Mouse (Mus musculus): ENCODE data around the gene Kalrn. TPM values are rescaled to one million over a fixed set of nuclear protein-coding genes. Genes with fewer than 3 reads are reported as not detected.

Gene Kalrn
- polyA plus RNA-seq, 1 experiment from 2014 or later: 22.4 TPM

DNA sequence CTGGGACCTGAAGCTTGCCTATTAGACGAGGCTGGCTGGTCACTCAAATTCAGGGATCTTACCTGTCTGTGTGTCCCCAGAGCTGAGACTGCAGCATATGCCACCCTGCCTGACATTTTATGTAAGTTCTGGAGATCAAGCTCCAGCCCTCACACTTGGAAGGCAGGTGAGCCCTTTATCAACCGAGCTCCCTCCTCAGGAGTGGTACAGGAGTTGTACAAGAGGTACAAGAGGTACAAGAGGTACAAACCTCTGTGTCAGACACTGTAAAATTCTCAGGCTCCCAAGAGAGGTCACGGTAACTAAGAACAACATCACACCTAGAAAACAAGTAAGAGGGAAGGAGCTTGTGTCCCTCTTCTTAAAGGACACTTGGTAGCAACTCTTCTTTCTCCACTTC, 217.8 kb downstream of the Kalrn start:
- no peaks in the 10 kb centered on the region for H3K9me3 ChIP-seq (ENCODE audit: control insufficient read depth, low read length)
- H3K9ac ChIP-seq (ENCODE audit: low read length): no peak overlapping the region
- no peak for DNase-seq (ENCODE audit: low spot score)
- no peaks in the 10 kb centered on the region for H3K4me1 ChIP-seq (replicated peaks; ENCODE audit: control insufficient read depth, insufficient read depth, low read length)
- ATAC-seq (replicated peaks; ENCODE audit: low FRiP score): no peak
- H3K4me3 ChIP-seq (ENCODE audit: low read depth, low read length): no peak overlapping the region
- H3K27me3 ChIP-seq (ENCODE audit: control insufficient read depth, insufficient read depth, low read length): no peaks in the 10 kb centered on the region
- WGBS: 91% methylated on average over 3 of the region's 3 CpGs
- no peak overlapping the region for H3K27ac ChIP-seq (ENCODE audit: low read depth, low read length)
- no peaks in the 10 kb centered on the region; the same call in 1 of the 2 replicates for H3K36me3 ChIP-seq (ENCODE audit: control insufficient read depth, insufficient read depth, low read length)
- no peak overlapping the region for H3K4me2 ChIP-seq (ENCODE audit: low read depth, low read length, severe bottlenecking)

DNA sequence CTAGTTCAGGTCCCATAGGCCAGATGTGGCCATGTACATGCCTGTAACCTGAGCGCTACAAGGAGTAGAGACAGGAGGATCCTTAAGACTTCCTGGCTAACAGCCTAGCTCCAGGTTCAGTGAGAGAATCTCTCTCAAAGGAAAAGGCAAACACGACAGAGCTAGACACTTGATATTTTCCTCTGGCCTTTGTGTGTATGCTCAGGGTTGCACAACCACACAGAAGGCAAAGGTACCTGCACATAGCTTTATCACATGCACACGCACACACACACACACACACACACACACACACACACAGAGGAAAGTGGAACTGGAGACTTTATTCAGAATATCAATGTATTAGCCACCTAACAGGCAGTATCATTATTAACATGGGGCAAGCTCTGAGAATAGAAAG, 219.3 kb downstream of the Kalrn start:
- WGBS: 83% methylated on average over 3 of the region's 3 CpGs
- H3K27me3 ChIP-seq (ENCODE audit: control insufficient read depth, insufficient read depth, low read length): no peaks in the 10 kb centered on the region

DNA sequence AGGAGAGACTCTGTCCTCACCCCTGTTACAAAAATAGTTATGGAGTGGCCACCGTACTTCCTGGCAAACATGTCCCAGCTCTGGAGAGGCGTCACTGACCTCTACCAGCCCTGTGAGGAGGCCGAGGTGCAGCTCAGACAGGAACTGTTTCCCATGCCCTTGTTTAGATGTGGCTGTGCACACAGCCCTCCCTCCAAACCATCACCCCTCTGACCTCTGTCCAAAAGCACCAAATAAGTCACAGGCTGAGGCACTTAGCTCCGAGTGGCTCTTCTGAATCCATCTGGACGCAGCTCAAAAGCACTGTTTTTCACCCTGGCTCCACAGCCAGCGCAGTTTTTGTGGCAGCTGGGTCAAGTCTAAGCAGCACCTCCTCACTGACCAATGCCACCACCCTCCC, 220.6 kb downstream of the Kalrn start:
- Histone ChIP-seq H3K36me3 (ENCODE audit: control insufficient read depth, insufficient read depth, low read length) (no peaks in the 10 kb centered on the region; the same call in 1 of the 2 replicates), H3K9me3 (ENCODE audit: control insufficient read depth, low read length) (no peaks in the 10 kb centered on the region), H3K27me3 (ENCODE audit: control insufficient read depth, insufficient read depth, low read length) (no peaks in the 10 kb centered on the region), H3K4me2 (ENCODE audit: low read depth, low read length, severe bottlenecking) (no peak overlapping the region), H3K9ac (ENCODE audit: low read length) (no peak overlapping the region), H3K27ac (ENCODE audit: low read depth, low read length) (no peak overlapping the region), H3K4me1 (replicated peaks; ENCODE audit: control insufficient read depth, insufficient read depth, low read length) (no peaks in the 10 kb centered on the region), H3K4me3 (ENCODE audit: low read depth, low read length) (no peak overlapping the region)
- 67% methylated on average over 6 of the region's 6 CpGs for WGBS
- no peak for ATAC-seq (replicated peaks; ENCODE audit: low FRiP score)
- no peak for DNase-seq (ENCODE audit: low spot score)

More for the DNA sequence above, 219.3 kb downstream of the Kalrn start:
- Histone ChIP-seq H3K4me2 (ENCODE audit: low read depth, low read length, severe bottlenecking) (no peak overlapping the region), H3K36me3 (ENCODE audit: control insufficient read depth, insufficient read depth, low read length) (no peaks in the 10 kb centered on the region; the same call in 1 of the 2 replicates), H3K4me3 (ENCODE audit: low read depth, low read length) (no peak overlapping the region), H3K27ac (ENCODE audit: low read depth, low read length) (no peak overlapping the region), H3K9me3 (ENCODE audit: control insufficient read depth, low read length) (no peaks in the 10 kb centered on the region), H3K9ac (ENCODE audit: low read length) (no peak overlapping the region), H3K4me1 (replicated peaks; ENCODE audit: control insufficient read depth, insufficient read depth, low read length) (no peaks in the 10 kb centered on the region)
- no peak for DNase-seq (ENCODE audit: low spot score)
- ATAC-seq (replicated peaks; ENCODE audit: low FRiP score): no peak

DNA sequence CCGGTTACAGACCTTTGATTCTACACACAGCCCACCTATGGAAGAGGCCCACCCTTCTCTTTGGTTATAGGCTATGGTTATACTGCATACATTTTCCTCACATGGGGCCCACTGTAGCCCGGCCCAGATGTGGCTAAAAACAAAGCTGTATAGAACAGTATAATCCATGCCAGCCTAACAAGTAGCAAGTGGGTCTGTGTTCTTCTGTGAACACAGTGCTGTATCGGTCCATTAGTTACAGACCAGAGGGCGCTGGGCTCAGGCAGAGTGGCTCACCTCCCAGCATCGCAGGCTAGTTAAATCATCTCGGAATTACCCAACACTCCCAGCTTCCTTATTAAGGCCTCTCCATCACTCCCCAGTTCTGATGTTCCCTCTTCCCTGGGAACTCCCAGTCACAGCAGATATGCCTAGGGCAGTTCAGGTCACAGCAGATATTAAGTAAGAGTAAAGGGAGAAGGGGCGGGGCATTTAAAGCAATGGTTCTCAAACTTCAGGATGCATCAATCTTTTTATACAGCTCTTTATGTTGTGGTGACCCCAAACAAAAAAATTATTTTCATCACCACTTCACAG, 221.7 kb downstream of the Kalrn start:
- ATAC-seq (replicated peaks; ENCODE audit: low FRiP score) (no peak), DNase-seq (ENCODE audit: low spot score) (no peak)
- Histone ChIP-seq H3K27ac (ENCODE audit: low read depth, low read length) (no peak overlapping the region), H3K27me3 (ENCODE audit: control insufficient read depth, insufficient read depth, low read length) (no peaks in the 10 kb centered on the region), H3K4me1 (replicated peaks; ENCODE audit: control insufficient read depth, insufficient read depth, low read length) (no peaks in the 10 kb centered on the region), H3K9ac (ENCODE audit: low read length) (no peak overlapping the region), H3K4me3 (ENCODE audit: low read depth, low read length) (no peak overlapping the region), H3K36me3 (ENCODE audit: control insufficient read depth, insufficient read depth, low read length) (no peaks in the 10 kb centered on the region), H3K9me3 (ENCODE audit: control insufficient read depth, low read length) (no peaks in the 10 kb centered on the region), H3K4me2 (ENCODE audit: low read depth, low read length, severe bottlenecking) (no peak overlapping the region)
- 90% methylated on average over 7 of the region's 7 CpGs for WGBS

DNA sequence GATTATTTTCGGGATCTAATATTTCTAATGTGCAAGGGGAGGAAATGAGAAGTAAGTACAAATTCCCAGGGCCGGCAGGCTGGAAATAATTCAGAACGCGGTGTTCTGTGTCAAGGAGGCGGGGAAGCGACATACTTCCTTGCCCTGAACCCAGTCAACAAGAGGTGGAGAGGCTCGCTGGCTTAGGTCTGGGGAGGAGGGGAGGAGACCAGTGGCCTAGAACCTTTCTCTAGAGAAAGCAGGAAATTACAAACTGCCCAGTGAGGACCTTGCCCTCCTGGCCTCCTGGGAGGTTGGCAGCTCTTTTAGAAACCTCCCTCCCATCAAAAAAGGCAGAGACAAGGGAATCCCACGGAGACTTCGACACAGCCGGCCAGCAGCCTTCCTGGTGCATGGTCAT, 225.8 kb downstream of the Kalrn start:
- Histone ChIP-seq H3K36me3 (ENCODE audit: control insufficient read depth, insufficient read depth, low read length) (no peaks in the 10 kb centered on the region), H3K27me3 (ENCODE audit: control insufficient read depth, insufficient read depth, low read length) (no peaks in the 10 kb centered on the region), H3K4me3 (ENCODE audit: low read depth, low read length) (no peak overlapping the region), H3K9ac (ENCODE audit: low read length) (no peak overlapping the region; the same call in 1 of the 2 replicates), H3K27ac (ENCODE audit: low read depth, low read length) (no peak overlapping the region), H3K4me1 (replicated peaks; ENCODE audit: control insufficient read depth, insufficient read depth, low read length) (no peaks in the 10 kb centered on the region), H3K4me2 (ENCODE audit: low read depth, low read length, severe bottlenecking) (no peak overlapping the region), H3K9me3 (ENCODE audit: control insufficient read depth, low read length) (no peaks in the 10 kb centered on the region)
- 66% methylated on average over 10 of the region's 10 CpGs for WGBS
- DNase-seq (ENCODE audit: low spot score): no peak
- ATAC-seq (replicated peaks; ENCODE audit: low FRiP score): no peak

DNA sequence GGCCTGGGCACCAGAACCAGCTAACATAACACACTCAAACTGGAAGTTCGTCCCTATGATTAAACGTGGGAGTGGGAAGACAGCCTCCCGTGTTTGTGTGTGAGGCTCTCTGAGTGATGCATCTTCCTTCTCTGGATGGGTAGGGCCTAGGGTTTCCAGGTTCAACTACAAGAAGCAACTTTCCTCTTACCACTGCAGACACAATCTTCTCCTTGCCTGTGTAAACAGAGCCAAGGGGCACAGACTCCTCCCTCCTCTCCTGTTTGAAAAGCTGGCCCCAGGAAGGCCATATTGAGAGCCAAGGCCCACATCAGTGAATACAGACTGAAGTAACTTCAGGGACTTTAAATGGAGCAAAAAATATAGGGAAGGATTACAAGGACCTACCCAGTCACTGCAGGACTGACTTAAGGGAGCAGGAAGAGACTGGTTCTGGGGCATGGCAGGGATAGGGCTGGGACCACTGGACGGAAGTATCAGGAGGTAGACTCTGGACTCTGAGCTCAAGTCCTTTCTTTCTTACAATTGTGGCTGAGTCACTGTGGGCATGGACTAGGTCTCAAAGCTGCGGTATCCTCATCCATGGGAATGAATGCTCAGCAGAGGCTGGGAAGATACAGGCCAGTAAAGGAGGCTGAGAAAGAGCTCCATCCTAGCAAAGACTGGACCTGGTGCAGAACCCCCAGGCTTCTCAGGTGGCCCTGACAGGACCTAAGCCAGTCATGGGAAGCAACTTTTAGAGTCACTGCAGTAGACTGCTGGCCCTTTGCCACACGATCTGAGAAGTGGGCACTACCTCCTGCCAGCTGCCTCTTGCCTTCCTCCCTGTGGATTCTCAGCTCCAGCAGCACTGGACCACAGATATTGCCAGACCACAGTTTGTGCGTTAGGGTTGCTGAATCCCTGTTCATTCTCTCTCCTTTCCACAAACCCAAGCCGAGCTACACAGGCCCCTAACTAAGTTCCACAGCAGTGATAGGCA, 228.1 kb downstream of the Kalrn start:
- Histone ChIP-seq H3K9me3 (ENCODE audit: control insufficient read depth, low read length) (no peaks in the 10 kb centered on the region), H3K4me1 (replicated peaks; ENCODE audit: control insufficient read depth, insufficient read depth, low read length) (no peaks in the 10 kb centered on the region), H3K4me3 (ENCODE audit: low read depth, low read length) (no peak overlapping the region), H3K36me3 (ENCODE audit: control insufficient read depth, insufficient read depth, low read length) (no peaks in the 10 kb centered on the region), H3K4me2 (ENCODE audit: low read depth, low read length, severe bottlenecking) (no peak overlapping the region), H3K27ac (ENCODE audit: low read depth, low read length) (no peak overlapping the region), H3K27me3 (ENCODE audit: control insufficient read depth, insufficient read depth, low read length) (no peaks in the 10 kb centered on the region), H3K9ac (ENCODE audit: low read length) (no peak overlapping the region)
- WGBS: 92% methylated on average over 8 of the region's 8 CpGs
- DNase-seq (ENCODE audit: low spot score) (no peak), ATAC-seq (replicated peaks; ENCODE audit: low FRiP score) (no peak)

DNA sequence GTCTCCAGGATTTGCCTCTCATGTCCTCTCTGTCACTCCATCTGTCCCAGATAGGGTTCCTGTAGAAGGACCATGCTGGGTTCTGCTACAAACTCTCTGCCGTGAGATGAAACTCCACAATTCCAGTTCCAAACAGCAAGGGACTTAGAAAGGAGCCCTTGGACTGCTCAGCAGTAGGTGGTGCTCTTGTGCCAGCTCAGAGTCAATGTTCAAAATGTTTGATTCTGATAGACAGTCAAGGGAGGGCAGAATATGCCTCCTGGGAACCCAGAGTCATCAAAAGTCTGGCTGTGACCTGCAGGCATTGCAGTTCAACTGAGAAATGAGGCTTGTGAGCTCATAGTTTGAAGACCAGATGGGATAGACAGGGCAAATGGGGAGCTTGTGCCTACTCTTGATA, 229.4 kb downstream of the Kalrn start:
- no peaks in the 10 kb centered on the region for H3K9me3 ChIP-seq (ENCODE audit: control insufficient read depth, low read length)
- H3K9ac ChIP-seq (ENCODE audit: low read length): no peak overlapping the region
- no peaks in the 10 kb centered on the region for H3K4me1 ChIP-seq (replicated peaks; ENCODE audit: control insufficient read depth, insufficient read depth, low read length)
- ATAC-seq (replicated peaks; ENCODE audit: low FRiP score) (no peak), DNase-seq (ENCODE audit: low spot score) (no peak)
- H3K27me3 ChIP-seq (ENCODE audit: control insufficient read depth, insufficient read depth, low read length): no peaks in the 10 kb centered on the region
- H3K4me2 ChIP-seq (ENCODE audit: low read depth, low read length, severe bottlenecking): no peak overlapping the region
- H3K36me3 ChIP-seq (ENCODE audit: control insufficient read depth, insufficient read depth, low read length): no peaks in the 10 kb centered on the region
- H3K4me3 ChIP-seq (ENCODE audit: low read depth, low read length): no peak overlapping the region
- no peak overlapping the region for H3K27ac ChIP-seq (ENCODE audit: low read depth, low read length)
- WGBS: 60% methylated on average over 1 of the region's 1 CpGs

DNA sequence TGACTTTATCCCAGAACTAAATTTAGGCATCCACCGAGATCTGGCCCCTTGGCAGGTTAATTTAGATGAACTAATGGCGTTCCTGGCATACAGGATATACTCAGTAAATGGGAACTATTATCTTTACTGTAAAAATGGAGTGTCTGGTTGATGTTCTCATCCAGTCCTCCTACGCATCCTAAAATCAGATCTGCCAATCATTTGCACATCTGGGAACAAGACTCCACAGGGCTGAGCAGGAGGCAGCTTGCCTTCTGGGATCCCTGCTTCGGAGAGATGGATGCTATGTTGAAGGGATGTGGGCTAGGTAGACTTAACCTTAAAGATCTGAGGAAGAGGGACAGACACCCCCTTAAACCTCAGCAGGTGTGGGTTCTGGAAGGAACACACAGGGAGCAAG, 230.2 kb downstream of the Kalrn start:
- Histone ChIP-seq H3K27ac (ENCODE audit: low read depth, low read length) (no peak overlapping the region), H3K9ac (ENCODE audit: low read length) (no peak overlapping the region), H3K4me1 (replicated peaks; ENCODE audit: control insufficient read depth, insufficient read depth, low read length) (no peaks in the 10 kb centered on the region), H3K9me3 (ENCODE audit: control insufficient read depth, low read length) (no peaks in the 10 kb centered on the region), H3K4me2 (ENCODE audit: low read depth, low read length, severe bottlenecking) (no peak overlapping the region), H3K4me3 (ENCODE audit: low read depth, low read length) (no peak overlapping the region), H3K27me3 (ENCODE audit: control insufficient read depth, insufficient read depth, low read length) (no peaks in the 10 kb centered on the region), H3K36me3 (ENCODE audit: control insufficient read depth, insufficient read depth, low read length) (no peaks in the 10 kb centered on the region)
- ATAC-seq (replicated peaks; ENCODE audit: low FRiP score): no peak
- DNase-seq (ENCODE audit: low spot score): no peak
- WGBS: 87% methylated on average over 4 of the region's 4 CpGs
